Mouse (Mus musculus) mesoderm, embryonic 11.5 days (tissue): Measurements from ENCODE around the gene Flnb.

Source experiments
- DNase-seq: peaks from one replicate; pipeline ENCODE4 v3.0.0-alpha.2; 2012; ENCODE audit warnings: low read depth, low spot score

Flnb gene

GRCm38 (mm10) chr14:7991108-7991776, 173.5 kb downstream of the Flnb start:
- peak; percentile 49 for DNase-seq

GRCm38 (mm10) chr14:7992158-7992557, 174.4 kb downstream of the Flnb start:
- DNase-seq, result no peak

GRCm38 (mm10) chr14:7994271-7994767, 176.6 kb downstream of the Flnb start, which contains the start of gene Dnase1l3:
Gene Dnase1l3 (minus strand): TSS chr14:7994573.
- DNase-seq, result no peak

- DNase-seq, result peak; percentile 89
Measured at GRCm38 (mm10) chr14:7997255-7997696, 179.5 kb downstream of the Flnb start.

GRCm38 (mm10) chr14:7999030-7999429, 181.3 kb downstream of the Flnb start:
- no peak for DNase-seq

GRCm38 (mm10) chr14:7999435-7999834, 181.7 kb downstream of the Flnb start:
- no peak for DNase-seq

GRCm38 (mm10) chr14:8000247-8000646, 182.5 kb downstream of the Flnb start:
- no peak for DNase-seq
